ENCODE assay signal across 25 mouse cellular contexts in the genomic region with DNA sequence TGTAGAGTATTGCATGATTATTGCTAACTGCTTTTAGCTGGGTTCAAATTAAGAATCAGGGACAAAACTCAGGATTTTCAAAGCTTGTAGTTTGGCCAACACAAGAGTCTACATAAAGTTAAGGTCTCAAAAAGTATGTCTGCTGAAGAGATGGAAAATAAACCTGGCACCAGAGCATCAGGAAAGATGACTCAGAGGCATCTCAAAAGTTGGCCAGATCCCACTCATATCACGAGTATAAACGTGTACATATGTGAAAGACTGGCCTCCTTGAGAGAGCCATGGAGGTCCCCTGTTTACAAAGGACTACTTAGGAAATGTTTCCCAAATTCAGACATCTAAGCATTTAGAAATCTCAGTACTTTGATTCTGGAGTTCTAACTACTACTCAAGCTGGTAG.
"Had no signal": no experiment of that assay in that cellular context is flagged by ENCODE, and none has a peak within 500 bp of the region (broad histone marks: within the 10 kb centered on the region; RNA-seq: fewer than 3 reads in every experiment).

No protein-coding gene starts in this region.

- H3K27ac ChIP-seq: heart, adult 2 months; heart, embryonic 13.5 days; heart, embryonic 15.5 days; hindbrain, embryonic 13.5 days; hindbrain, embryonic 15.5 days; hindbrain, postnatal 0 days; kidney, embryonic 15.5 days; kidney, postnatal 0 days; limb, embryonic 13.5 days; limb, embryonic 15.5 days; liver, embryonic 12.5 days; liver, embryonic 14.5 days had no signal

- H3K4me3 ChIP-seq: heart, adult 2 months; heart, embryonic 13.5 days; heart, embryonic 15.5 days; hindbrain, embryonic 13.5 days; hindbrain, embryonic 15.5 days; kidney, embryonic 15.5 days; limb, embryonic 13.5 days; limb, embryonic 15.5 days; liver, embryonic 12.5 days had no signal

- DNase-seq: gastrocnemius, postnatal 10 days; gastrocnemius, postnatal 25 days; heart, adult 11 months; heart, adult 2 months; heart, postnatal 14 days; heart, postnatal 36 days; kidney, adult 11 months; kidney, adult 2 months; kidney, adult 9 months; kidney, postnatal 14 days; kidney, postnatal 36 days; layer of hippocampus, adult 9-11 months; layer of hippocampus, postnatal 36 days; left cerebral cortex, postnatal 4 days had no signal
